Mouse (Mus musculus) heart, postnatal 4 days (tissue): ENCODE measurements around the gene Ppid. TPM values are rescaled to one million over a fixed set of nuclear protein-coding genes. Genes with fewer than 3 reads are reported as not detected.
A peak's percentile ranks its signal among the peaks of the same experiment; 100 is the strongest.
"Not testable (repeated sequence)": the region's sequence is repeated elsewhere in the genome, so short reads cannot be mapped to it uniquely, and the experiment has no call there.

Source experiments
- DNase-seq: peaks from one replicate; pipeline ENCODE4 v3.0.0; 2021
- total RNA-seq, 2 experiments: library from RNA; stranded (reverse); gene quantifications; 2 replicates each; pipeline ENCODE4 v1.2.3; 2021

The Ppid gene
- total RNA-seq, 2 experiments from 2014 or later, result 40.1 to 48.0 TPM

- not testable (repeated sequence) for DNase-seq
Measured at GRCm38 (mm10) chr3:79573376-79573775, 17.8 kb upstream of the Ppid start.

- DNase-seq, result no peak
Measured at GRCm38 (mm10) chr3:79574336-79574735, 16.8 kb upstream of the Ppid start.

- DNase-seq, result no peak
Measured at GRCm38 (mm10) chr3:79575576-79576467, 15.3 kb upstream of the Ppid start.

- DNase-seq, result no peak
Measured at GRCm38 (mm10) chr3:79576468-79576816, 14.7 kb upstream of the Ppid start.

- DNase-seq, result no peak
Measured at GRCm38 (mm10) chr3:79576865-79577264, 14.3 kb upstream of the Ppid start.

- DNase-seq, result no peak
Measured at GRCm38 (mm10) chr3:79577606-79578005, 13.5 kb upstream of the Ppid start.

GRCm38 (mm10) chr3:79578164-79578563, 13.0 kb upstream of the Ppid start:
- DNase-seq, result no peak

- DNase-seq, result no peak
Measured at GRCm38 (mm10) chr3:79579891-79580575, 11.1 kb upstream of the Ppid start.

GRCm38 (mm10) chr3:79586804-79587203, 4.3 kb upstream of the Ppid start:
- peak; percentile 94 for DNase-seq

GRCm38 (mm10) chr3:79589671-79590070, 1.5 kb upstream of the Ppid start:
- no peak for DNase-seq

- DNase-seq, result no peak
Measured at GRCm38 (mm10) chr3:79591793-79592471, 790 bp downstream of the Ppid start.

GRCm38 (mm10) chr3:79595468-79595867, 4.3 kb downstream of the Ppid start:
- DNase-seq, result peak; percentile 21

- no peak for DNase-seq
Measured at GRCm38 (mm10) chr3:79609886-79610285, 18.7 kb downstream of the Ppid start.

- no peak for DNase-seq
Measured at GRCm38 (mm10) chr3:79627484-79628181, 36.5 kb downstream of the Ppid start.

- DNase-seq, result no peak
Measured at GRCm38 (mm10) chr3:79628182-79628560, 37.0 kb downstream of the Ppid start.

- peak; percentile 94 for DNase-seq
Measured at GRCm38 (mm10) chr3:79628561-79629415, 37.6 kb downstream of the Ppid start, which contains the start of gene 4930579G24Rik. Gene 4930579G24Rik (plus strand): TSS chr3:79629079.

- peak; percentile 84 for DNase-seq
Measured at GRCm38 (mm10) chr3:79629416-79629730, 38.2 kb downstream of the Ppid start, which contains the start of gene Etfdh. Gene Etfdh (minus strand): TSS chr3:79629500.

GRCm38 (mm10) chr3:79652129-79652528, 61.0 kb downstream of the Ppid start:
- no peak for DNase-seq
